Comparison of ENCODE assay signal across 9 mouse cellular contexts in genomic region chr10:82889447-82889973, GRCm38 (mm10). TPM values are rescaled to one million over a fixed set of nuclear protein-coding genes. Genes with fewer than 3 reads are reported as not detected.
A peak's percentile ranks its signal among the peaks of the same experiment; 100 is the strongest.
DNase-seq lines count a peak whose midpoint lies in the region; ATAC-seq and TF ChIP-seq lines count a peak whose summit lies in the region.
"Had no signal": no experiment of that assay in that cellular context is flagged by ENCODE, and none has a peak within 500 bp of the region (broad histone marks: within the 10 kb centered on the region; RNA-seq: fewer than 3 reads in every experiment).

No protein-coding gene starts in this region.

- no peak overlapping the region for H3K4me2 ChIP-seq in embryonic facial prominence, embryonic 15.5 days (replicated peaks)
- no peak overlapping the region for H3K4me2 ChIP-seq in lung, embryonic 14.5 days

- H3K27ac ChIP-seq in left cerebral cortex, adult 2 months = no peak overlapping the region
- H3K27ac ChIP-seq in embryonic facial prominence, embryonic 15.5 days (replicated peaks) = peak overlapping the region; percentile 5; the same call in 1 of the 2 replicates
- no peak overlapping the region for H3K27ac ChIP-seq in lung, embryonic 14.5 days (ENCODE audit: low read depth)

- H3K4me1 ChIP-seq in embryonic facial prominence, embryonic 15.5 days = peaks cover 11% of the 10 kb centered on the region
- no peaks in the 10 kb centered on the region for H3K4me1 ChIP-seq in lung, embryonic 14.5 days (ENCODE audit: insufficient read depth)

- intact Hi-C loops in left cerebral cortex, postnatal 4 days (cut with DNase I) = no loop called here
- intact Hi-C loops in left cerebral cortex, adult 2 months (cut with DNase I) = no loop called here
- intact Hi-C loops in heart, postnatal 36 days (cut with DNase I) = no loop called here

- ATAC-seq in embryonic facial prominence, embryonic 15.5 days (ENCODE audit: insufficient number of reproducible peaks, low FRiP score, low TSS enrichment, low read depth) = no peak
- ATAC-seq in lung, embryonic 14.5 days (ENCODE audit: insufficient read depth) = peak; percentile 78; the same call in 1 of the 2 replicates
- ATAC-seq in CD4-positive, CD25-positive, alpha-beta regulatory T cell, adult 4 months = no peak

- no peak overlapping the region for H3K4me3 ChIP-seq in left cerebral cortex, adult 2 months
- H3K4me3 ChIP-seq in embryonic facial prominence, embryonic 15.5 days (replicated peaks) = no peak overlapping the region
- H3K4me3 ChIP-seq in lung, embryonic 14.5 days (ENCODE audit: low read depth, low read length) = no peak overlapping the region

- H3K27me3 ChIP-seq in embryonic facial prominence, embryonic 15.5 days = no peaks in the 10 kb centered on the region
- H3K27me3 ChIP-seq in lung, embryonic 14.5 days (ENCODE audit: insufficient read depth, low read length) = no peaks in the 10 kb centered on the region

- no peak overlapping the region for H3K9ac ChIP-seq in embryonic facial prominence, embryonic 15.5 days
- H3K9ac ChIP-seq in lung, embryonic 14.5 days = no peak overlapping the region

- WGBS in embryonic facial prominence, embryonic 15.5 days = 43% methylated on average over 9 of the region's 9 CpGs
- 44% methylated on average over 9 of the region's 9 CpGs for WGBS in lung, embryonic 14.5 days

- peaks cover 56% of the 10 kb centered on the region for H3K36me3 ChIP-seq in embryonic facial prominence, embryonic 15.5 days
- H3K36me3 ChIP-seq in lung, embryonic 14.5 days (ENCODE audit: insufficient read depth) = peaks cover 94% of the 10 kb centered on the region

- peak; percentile 58 for DNase-seq in left cerebral cortex, postnatal 4 days
- no peak for DNase-seq in left cerebral cortex, adult 2 months (ENCODE audit: extremely low spot score in 1 of 2, low spot score in 2 of 2)
- DNase-seq in heart, postnatal 36 days = peak; percentile 65 to 69
- DNase-seq in lung, embryonic 14.5 days = peak; percentile 91
- peak; percentile 41 to 71 for DNase-seq in urinary bladder, postnatal 4 days (ENCODE audit: low spot score in 2 of 2)
- DNase-seq in left cerebral cortex, adult 11 months (ENCODE audit: low spot score) = no peak

- H3K9me3 ChIP-seq in embryonic facial prominence, embryonic 15.5 days (replicated peaks) = no peaks in the 10 kb centered on the region
- H3K9me3 ChIP-seq in lung, embryonic 14.5 days (ENCODE audit: low read depth, low read length) = no peaks in the 10 kb centered on the region
- H3K9me3 ChIP-seq: G1E had no signal

- no peak for TF ChIP-seq CTCF in left cerebral cortex, adult 2 months (IDR thresholded peaks at IDR 0.05)
- no peak for TF ChIP-seq CTCF in lung, embryonic 14.5 days (IDR thresholded peaks at IDR 0.05; ENCODE audit: low read depth)

RNA-seq across cellular contexts. Expression of gene Eid3, which starts 23.1 kb away (rescaled TPM):
- 1 to 10 TPM; 3.0 to 4.5 TPM for total RNA-seq in left cerebral cortex, postnatal 4 days (2021)
- total RNA-seq in left cerebral cortex, adult 2 months (2021) = 1 to 10 TPM; 2.0 to 2.4 TPM
- polyA plus RNA-seq in embryonic facial prominence, embryonic 15.5 days (2015; fragmentation: Nextera tagmentation; extraction: Ambion mirVana) = 0.55 and 0.65 TPM in 2 replicates
- 1 to 10 TPM in 1 of 2 experiments, under 1 TPM in 1; 0.69 to 1.5 TPM for total RNA-seq in heart, postnatal 36 days (2021)
- 0.43 and 0.50 TPM in 2 replicates for polyA plus RNA-seq in lung, embryonic 14.5 days (2014; fragmentation: Nextera tagmentation; extraction: Ambion mirVana)
- under 1 TPM; 0.58 to 0.98 TPM for polyA plus RNA-seq in CD4-positive, CD25-positive, alpha-beta regulatory T cell, adult 4 months (2017; shearing (Covaris generic))

RNA-seq across cellular contexts. Expression of gene Txnrd1, which starts 55.8 kb away (rescaled TPM):
- total RNA-seq in left cerebral cortex, postnatal 4 days (2021) = 10 to 100 TPM; 90.2 to 94.2 TPM
- total RNA-seq in left cerebral cortex, adult 2 months (2021) = 10 to 100 TPM; 46.9 to 48.1 TPM
- 74.3 and 78.9 TPM in 2 replicates for polyA plus RNA-seq in embryonic facial prominence, embryonic 15.5 days (2015; fragmentation: Nextera tagmentation; extraction: Ambion mirVana)
- 10 to 100 TPM; 49.3 to 63.5 TPM for total RNA-seq in heart, postnatal 36 days (2021)
- 151 and 163 TPM in 2 replicates for polyA plus RNA-seq in lung, embryonic 14.5 days (2014; fragmentation: Nextera tagmentation; extraction: Ambion mirVana)
- 10 to 100 TPM; 17.5 to 20.6 TPM for polyA plus RNA-seq in CD4-positive, CD25-positive, alpha-beta regulatory T cell, adult 4 months (2017; shearing (Covaris generic))

Comparison
In these comparisons a context has a peak if more than half of its experiments do, and no peak if none do; other contexts are left out.
1. DNase-seq: peak in left cerebral cortex, postnatal 4 days (single experiment), heart, postnatal 36 days (2 of 2), lung, embryonic 14.5 days (single experiment) and urinary bladder, postnatal 4 days (2 of 2); none in left cerebral cortex, adult 2 months (0 of 2) and left cerebral cortex, adult 11 months (single experiment).